Mouse (Mus musculus): ENCODE measurements around the gene Dcst1. TPM values are rescaled to one million over a fixed set of nuclear protein-coding genes. Genes with fewer than 3 reads are reported as not detected.

Dcst1 gene
- polyA plus RNA-seq, 1 experiment from 2014 or later = 0.09 TPM

GRCm38 (mm10) chr3:89379388-89380131 is 14.5 kb upstream of the Dcst1 start:
- no peak overlapping the region for H3K27ac ChIP-seq (ENCODE audit: poor library complexity, severe bottlenecking)
- H3K9ac ChIP-seq = no peak overlapping the region
- WGBS = 84% methylated on average over 31 of the region's 31 CpGs
- ATAC-seq (ENCODE audit: insufficient number of reproducible peaks, low FRiP score) = no peak
- H3K4me2 ChIP-seq = peak overlapping the region; percentile 81; the same call in 1 of the 2 replicates
- H3K27me3 ChIP-seq (replicated peaks) = no peaks in the 10 kb centered on the region
- no peak overlapping the region for H3K4me3 ChIP-seq
- peaks cover 23% of the 10 kb centered on the region for H3K36me3 ChIP-seq
- peaks cover 22% of the 10 kb centered on the region for H3K4me1 ChIP-seq (replicated peaks)
- H3K9me3 ChIP-seq (replicated peaks) = no peaks in the 10 kb centered on the region

- Histone ChIP-seq H3K9me3 (replicated peaks) (no peaks in the 10 kb centered on the region), H3K27me3 (replicated peaks) (no peaks in the 10 kb centered on the region), H3K36me3 (peaks cover 23% of the 10 kb centered on the region), H3K4me2 (peak overlapping the region; percentile 81), H3K27ac (ENCODE audit: poor library complexity, severe bottlenecking) (0 out of 2 replicates have a peak overlapping the region, but pooled peaks have one; percentile 1), H3K4me3 (peak overlapping the region; percentile 59), H3K9ac (peak overlapping the region; percentile 74), H3K4me1 (replicated peaks) (peaks cover 20% of the 10 kb centered on the region)
- ATAC-seq (ENCODE audit: insufficient number of reproducible peaks, low FRiP score) = peak; percentile 85
- WGBS = 3% methylated on average over 29 of the region's 29 CpGs
Measured at GRCm38 (mm10) chr3:89378394-89379067, 13.5 kb upstream of the Dcst1 start.

GRCm38 (mm10) chr3:89377831-89378230 is 12.8 kb upstream of the Dcst1 start:
- Histone ChIP-seq H3K4me3 (no peak overlapping the region), H3K4me1 (replicated peaks) (peaks cover 20% of the 10 kb centered on the region), H3K27me3 (replicated peaks) (no peaks in the 10 kb centered on the region), H3K27ac (ENCODE audit: poor library complexity, severe bottlenecking) (no peak overlapping the region), H3K9ac (0 out of 2 replicates have a peak overlapping the region, but pooled peaks have one; percentile 4), H3K4me2 (peak overlapping the region; percentile 81), H3K36me3 (peaks cover 23% of the 10 kb centered on the region), H3K9me3 (replicated peaks) (no peaks in the 10 kb centered on the region)
- ATAC-seq (ENCODE audit: insufficient number of reproducible peaks, low FRiP score) = peak; percentile 6; the same call in 1 of the 2 replicates
- 63% methylated on average over 4 of the region's 4 CpGs for WGBS

- WGBS = 45% methylated on average over 5 of the region's 5 CpGs
- H3K36me3 ChIP-seq = no peaks in the 10 kb centered on the region
- no peaks in the 10 kb centered on the region for H3K9me3 ChIP-seq (replicated peaks)
- H3K4me3 ChIP-seq = no peak overlapping the region
- no peak overlapping the region for H3K27ac ChIP-seq (ENCODE audit: poor library complexity, severe bottlenecking)
- no peak overlapping the region for H3K4me2 ChIP-seq
- peaks cover 16% of the 10 kb centered on the region for H3K4me1 ChIP-seq (replicated peaks)
- ATAC-seq (ENCODE audit: insufficient number of reproducible peaks, low FRiP score) = no peak
- no peak overlapping the region for H3K9ac ChIP-seq
- 0 out of 2 replicates have a peak, but pooled peaks cover 9% of the 10 kb centered on the region for H3K27me3 ChIP-seq (replicated peaks)
Measured at GRCm38 (mm10) chr3:89373581-89374231, 8.7 kb upstream of the Dcst1 start.

- Histone ChIP-seq H3K4me1 (replicated peaks) (peaks cover 4% of the 10 kb centered on the region; the same call in 1 of the 2 replicates), H3K27ac (ENCODE audit: poor library complexity, severe bottlenecking) (no peak overlapping the region), H3K36me3 (no peaks in the 10 kb centered on the region), H3K4me3 (no peak overlapping the region), H3K4me2 (no peak overlapping the region), H3K9me3 (replicated peaks) (no peaks in the 10 kb centered on the region), H3K27me3 (replicated peaks) (peaks cover 36% of the 10 kb centered on the region; the same call in 1 of the 2 replicates), H3K9ac (no peak overlapping the region)
- 40% methylated on average over 11 of the region's 11 CpGs for WGBS
- ATAC-seq (ENCODE audit: insufficient number of reproducible peaks, low FRiP score) = no peak
Measured at GRCm38 (mm10) chr3:89367338-89367737, 2.3 kb upstream of the Dcst1 start.

GRCm38 (mm10) chr3:89365486-89366414 is 697 bp upstream of the Dcst1 start:
- no peak overlapping the region for H3K9ac ChIP-seq
- 66% methylated on average over 20 of the region's 20 CpGs for WGBS

GRCm38 (mm10) chr3:89364631-89365030 is 422 bp downstream of the Dcst1 start:
- peaks cover 4% of the 10 kb centered on the region; the same call in 1 of the 2 replicates for H3K4me1 ChIP-seq (replicated peaks)
- H3K4me2 ChIP-seq = no peak overlapping the region
- H3K27me3 ChIP-seq (replicated peaks) = peaks cover 33% of the 10 kb centered on the region; the same call in 1 of the 2 replicates
- H3K9me3 ChIP-seq (replicated peaks) = no peaks in the 10 kb centered on the region
- WGBS = 70% methylated on average over 8 of the region's 8 CpGs
- no peak overlapping the region for H3K9ac ChIP-seq
- H3K4me3 ChIP-seq = no peak overlapping the region
- H3K27ac ChIP-seq (ENCODE audit: poor library complexity, severe bottlenecking) = no peak overlapping the region
- H3K36me3 ChIP-seq = no peaks in the 10 kb centered on the region
- ATAC-seq (ENCODE audit: insufficient number of reproducible peaks, low FRiP score) = no peak

More at GRCm38 (mm10) chr3:89365486-89366414, 697 bp upstream of the Dcst1 start:
- no peak overlapping the region for H3K4me2 ChIP-seq
- H3K27ac ChIP-seq (ENCODE audit: poor library complexity, severe bottlenecking) = no peak overlapping the region
- no peaks in the 10 kb centered on the region for H3K9me3 ChIP-seq (replicated peaks)
- H3K36me3 ChIP-seq = no peaks in the 10 kb centered on the region
- no peak overlapping the region for H3K4me3 ChIP-seq
- peaks cover 36% of the 10 kb centered on the region; the same call in 1 of the 2 replicates for H3K27me3 ChIP-seq (replicated peaks)
- peaks cover 4% of the 10 kb centered on the region; the same call in 1 of the 2 replicates for H3K4me1 ChIP-seq (replicated peaks)
- ATAC-seq (ENCODE audit: insufficient number of reproducible peaks, low FRiP score) = no peak

- Histone ChIP-seq H3K36me3 (no peaks in the 10 kb centered on the region), H3K4me3 (no peak within 1 kb of the TSS), H3K27me3 (replicated peaks) (peaks cover 17% of the 10 kb centered on the region; the same call in 1 of the 2 replicates), H3K4me2 (no peak within 1 kb of the TSS), H3K9ac (no peak within 1 kb of the TSS), H3K27ac (ENCODE audit: poor library complexity, severe bottlenecking) (no peak within 1 kb of the TSS), H3K4me1 (replicated peaks) (no peaks in the 10 kb centered on the region), H3K9me3 (replicated peaks) (no peaks in the 10 kb centered on the region)
- WGBS = 75% methylated on average over 7 of the region's 7 CpGs
- ATAC-seq (ENCODE audit: insufficient number of reproducible peaks, low FRiP score) = no peak
Measured at GRCm38 (mm10) chr3:89361675-89362074, 3.4 kb downstream of the Dcst1 start, which contains the start of gene Dcst2. Dcst2 (plus strand) TSS chr3:89361975.

GRCm38 (mm10) chr3:89360237-89360636 is 4.8 kb downstream of the Dcst1 start:
- no peak overlapping the region for H3K4me2 ChIP-seq
- no peak for ATAC-seq (ENCODE audit: insufficient number of reproducible peaks, low FRiP score)
- no peak overlapping the region for H3K27ac ChIP-seq (ENCODE audit: poor library complexity, severe bottlenecking)
- 72% methylated on average over 3 of the region's 3 CpGs for WGBS
- H3K36me3 ChIP-seq = no peaks in the 10 kb centered on the region
- no peaks in the 10 kb centered on the region for H3K9me3 ChIP-seq (replicated peaks)
- no peaks in the 10 kb centered on the region for H3K4me1 ChIP-seq (replicated peaks)
- H3K4me3 ChIP-seq = no peak overlapping the region
- H3K9ac ChIP-seq = no peak overlapping the region
- H3K27me3 ChIP-seq (replicated peaks) = peaks cover 21% of the 10 kb centered on the region; the same call in 1 of the 2 replicates

GRCm38 (mm10) chr3:89359630-89360029 is 5.4 kb downstream of the Dcst1 start:
- Histone ChIP-seq H3K4me2 (no peak overlapping the region), H3K9me3 (replicated peaks) (no peaks in the 10 kb centered on the region), H3K27ac (ENCODE audit: poor library complexity, severe bottlenecking) (no peak overlapping the region), H3K27me3 (replicated peaks) (peaks cover 17% of the 10 kb centered on the region; the same call in 1 of the 2 replicates), H3K4me3 (no peak overlapping the region), H3K9ac (no peak overlapping the region), H3K36me3 (no peaks in the 10 kb centered on the region), H3K4me1 (replicated peaks) (no peaks in the 10 kb centered on the region)
- 64% methylated on average over 6 of the region's 6 CpGs for WGBS
- ATAC-seq (ENCODE audit: insufficient number of reproducible peaks, low FRiP score) = no peak

All from heart, embryonic 12.5 days (tissue).